Mouse (Mus musculus) right cerebral cortex, postnatal 4 days (tissue): ENCODE data around the gene Col4a3bp.
"Not testable (repeated sequence)": the region's sequence is repeated elsewhere in the genome, so short reads cannot be mapped to it uniquely, and the experiment has no call there.

Experiments
- DNase-seq: peaks from one replicate; pipeline ENCODE4 v3.0.0-alpha.2; 2022

Gene Col4a3bp

DNA sequence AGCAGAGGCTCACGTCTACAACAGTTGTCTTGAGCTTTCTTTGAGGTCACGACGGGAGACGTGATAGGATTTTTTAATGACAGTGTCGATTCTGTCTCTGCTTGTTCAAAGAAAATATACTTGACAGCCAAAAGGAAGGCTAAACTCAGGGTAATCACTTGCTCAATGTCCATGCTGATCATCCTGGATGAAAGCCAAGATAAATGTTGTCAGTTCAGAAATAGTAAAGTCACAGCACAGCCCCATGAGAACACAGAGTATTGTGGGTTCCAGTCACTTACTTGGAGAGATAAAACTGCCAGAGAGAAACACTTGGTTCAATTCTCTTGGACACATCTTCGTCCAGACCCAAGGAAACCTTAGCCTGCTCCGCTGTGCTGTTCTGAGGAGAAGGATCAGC, 116.5 kb downstream of the Col4a3bp start:
- DNase-seq: no peak

DNA sequence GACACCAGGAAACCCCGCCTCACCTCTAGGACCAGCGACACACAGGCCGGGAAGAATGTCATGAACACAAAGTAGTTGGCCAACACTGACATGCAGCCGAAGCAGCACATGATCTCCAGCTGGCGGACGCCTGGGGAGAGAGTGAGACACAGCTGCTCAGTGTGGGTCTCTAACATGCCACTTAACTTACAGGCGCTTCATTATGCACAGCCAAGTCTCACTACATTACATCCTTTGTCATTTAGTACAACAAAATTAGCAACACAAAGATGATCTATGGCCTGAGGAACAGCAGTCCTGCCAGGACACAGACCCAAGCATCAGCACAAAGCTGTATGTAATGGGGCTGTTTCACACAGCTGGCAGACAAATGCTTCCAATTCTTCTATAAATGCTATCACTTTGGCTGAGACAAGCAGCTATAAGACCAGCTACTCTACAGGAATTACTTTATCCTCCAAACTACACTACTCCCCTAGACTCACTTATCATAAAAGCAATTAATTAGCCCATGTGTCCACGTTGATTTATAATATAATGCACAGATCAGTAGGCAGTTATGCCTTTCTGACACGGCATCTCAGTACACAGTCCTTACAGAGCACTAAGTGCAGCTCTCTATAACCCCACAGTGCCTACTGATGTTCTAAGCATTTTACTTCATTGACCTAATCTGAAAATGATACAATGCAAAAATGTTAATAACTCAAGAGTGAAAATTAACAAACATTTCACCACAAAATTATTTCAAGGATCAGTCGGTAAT, 117.9 kb downstream of the Col4a3bp start:
- DNase-seq: no peak

DNA sequence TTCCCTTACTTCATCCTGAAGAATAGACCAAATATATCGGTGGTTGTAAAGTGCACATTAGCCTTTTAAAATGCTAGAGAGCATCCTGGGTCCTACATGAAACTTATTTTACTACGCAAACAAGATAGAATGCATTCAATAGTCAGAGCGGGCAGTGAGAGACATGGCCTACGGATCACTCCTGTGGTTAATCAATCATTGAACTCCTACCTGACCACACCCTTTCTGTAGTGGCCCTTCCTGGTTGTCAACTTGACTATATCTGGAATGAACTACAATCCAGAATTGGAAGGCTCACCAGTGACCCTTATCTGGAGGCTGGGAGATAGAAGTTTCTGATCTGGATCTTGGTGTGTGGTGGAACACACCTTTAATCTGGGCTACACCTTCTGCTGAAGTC, 120.7 kb downstream of the Col4a3bp start:
- DNase-seq: not testable (repeated sequence)

DNA sequence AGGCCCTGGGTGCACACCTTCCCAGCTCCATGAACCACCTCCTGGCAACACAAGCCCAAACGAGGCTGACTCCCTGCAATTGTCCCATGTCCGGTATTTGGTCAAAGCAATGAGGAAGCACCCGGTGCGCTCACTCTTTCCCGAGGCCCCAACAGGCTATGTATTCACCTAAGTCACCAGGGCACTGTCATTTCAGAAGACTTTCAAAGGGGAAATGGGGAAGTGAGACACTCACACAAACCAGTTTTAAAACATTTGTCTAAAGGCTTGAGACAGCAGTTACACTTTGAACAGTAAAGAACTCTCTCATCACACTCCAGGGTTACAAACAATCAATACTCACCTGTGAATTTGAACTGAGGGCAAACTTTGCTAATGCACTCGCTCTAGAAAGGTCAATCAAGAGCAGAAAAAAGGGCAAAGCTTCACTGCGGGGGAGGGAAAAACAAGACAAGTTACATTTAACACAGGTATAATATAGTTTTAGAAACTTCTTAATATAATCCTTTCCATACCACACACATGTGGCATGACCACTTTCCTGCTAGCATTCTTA, 122.1 kb downstream of the Col4a3bp start:
- DNase-seq: no peak

DNA sequence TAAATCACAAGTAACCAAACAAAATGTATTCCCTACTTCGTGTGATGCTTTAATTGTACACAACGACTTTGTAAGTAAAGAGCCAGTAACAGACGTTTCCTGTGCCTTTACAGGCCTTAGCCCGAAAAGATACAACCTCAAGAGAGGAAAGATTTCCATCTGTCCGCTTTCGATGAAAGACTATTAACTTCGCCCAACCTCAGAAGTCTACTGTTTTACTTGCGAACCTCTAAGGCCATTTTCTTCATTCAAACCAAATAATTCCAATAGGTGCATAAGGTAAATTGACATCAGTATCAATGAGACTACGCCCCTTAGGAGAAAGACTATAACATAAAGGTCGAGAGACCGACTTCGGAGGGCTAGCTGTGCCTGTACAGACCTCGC, 127.6 kb downstream of the Col4a3bp start:
- no peak for DNase-seq

DNA sequence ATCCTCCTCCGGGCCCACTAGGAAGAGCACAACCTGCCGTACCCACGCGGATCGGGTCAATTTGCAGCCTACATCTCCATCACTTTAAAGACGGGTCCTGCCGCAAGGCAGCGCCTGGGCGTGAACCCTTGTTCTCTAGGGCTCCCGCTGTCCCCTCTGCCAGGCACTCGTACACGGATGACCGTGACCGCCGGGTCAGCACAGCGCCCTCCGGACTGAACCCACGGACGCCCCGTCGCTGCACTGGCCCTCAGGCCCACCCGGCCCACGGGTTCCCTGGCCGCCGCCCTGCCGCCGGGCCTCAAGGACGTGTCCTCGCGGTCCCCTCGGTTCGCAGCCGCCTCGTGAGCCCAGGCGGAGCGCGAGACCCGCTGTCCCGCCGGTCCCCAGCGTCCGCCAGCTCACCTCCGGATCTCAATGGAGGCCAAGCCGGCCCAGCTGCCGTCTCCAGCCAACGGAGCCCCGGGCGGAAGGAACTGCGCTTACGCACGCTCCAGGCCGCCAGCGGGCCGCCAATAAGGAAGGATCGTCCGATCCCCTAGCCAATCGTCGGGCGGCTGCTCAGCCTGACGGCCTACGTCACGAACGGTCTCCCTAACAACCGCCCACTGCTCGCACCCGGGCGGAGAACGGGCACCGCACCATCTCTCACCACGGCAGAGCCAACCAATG, 128.1 kb downstream of the Col4a3bp start, which contains the start of gene Hmgcr:
Gene Hmgcr (minus strand): TSS at position 531 of the 672 bp plus-strand sequence.
- DNase-seq: peak; percentile 96

DNA sequence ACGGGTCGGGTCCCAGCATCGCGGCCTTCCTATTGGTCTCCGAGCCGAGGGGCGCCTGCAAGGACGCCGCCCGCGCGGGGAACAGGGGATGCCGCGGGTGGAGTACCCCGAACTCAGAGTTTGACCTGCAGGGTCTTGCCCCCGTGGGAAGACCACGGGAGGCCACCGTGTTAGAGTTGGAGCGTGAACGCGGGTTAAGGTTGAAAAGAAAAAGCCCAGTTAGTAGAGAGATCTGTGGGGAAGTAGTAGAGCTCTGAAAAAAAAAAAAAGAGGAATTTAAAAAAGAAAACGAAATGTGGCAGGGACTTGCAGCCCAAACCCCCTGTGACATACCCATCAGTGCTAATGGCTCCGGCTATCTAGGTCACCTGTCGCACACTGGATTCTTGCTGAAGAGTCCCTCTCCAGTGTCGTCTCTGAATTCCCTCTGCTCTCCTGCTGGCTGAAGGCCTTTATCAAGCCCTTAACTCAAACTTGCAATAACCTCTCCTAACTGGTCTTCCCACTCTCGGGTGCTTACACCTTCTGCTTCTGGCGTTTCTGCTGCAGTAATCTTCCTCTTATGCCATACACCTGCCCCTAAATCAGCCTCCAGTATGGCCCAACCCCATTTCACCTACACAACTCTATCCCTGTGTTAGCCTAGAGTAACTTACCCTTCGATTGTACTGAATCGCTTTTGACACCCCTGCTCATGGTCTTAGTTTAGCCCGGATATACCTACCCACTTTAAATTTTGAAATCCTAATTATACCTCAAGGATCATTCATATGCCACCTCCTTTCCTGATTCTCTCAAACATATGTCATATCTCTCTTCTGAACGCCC, 128.9 kb downstream of the Col4a3bp start:
- DNase-seq: no peak

DNA sequence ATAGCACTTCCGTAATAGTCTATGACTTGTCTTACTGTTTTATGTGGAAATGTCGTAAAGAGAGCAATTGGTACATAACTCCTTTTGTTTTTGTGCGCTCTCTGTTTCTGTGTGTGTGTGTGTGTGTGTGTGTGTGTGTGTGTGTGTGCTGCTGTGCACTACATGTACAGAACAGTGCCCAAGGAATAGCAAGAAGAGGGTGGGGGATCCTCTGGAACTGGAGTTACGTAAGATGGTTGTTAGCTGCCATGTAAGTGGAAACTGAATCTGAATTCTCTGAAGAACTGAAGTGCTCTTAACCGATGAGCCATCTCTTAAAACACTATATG, 129.5 kb downstream of the Col4a3bp start:
- DNase-seq: no peak

DNA sequence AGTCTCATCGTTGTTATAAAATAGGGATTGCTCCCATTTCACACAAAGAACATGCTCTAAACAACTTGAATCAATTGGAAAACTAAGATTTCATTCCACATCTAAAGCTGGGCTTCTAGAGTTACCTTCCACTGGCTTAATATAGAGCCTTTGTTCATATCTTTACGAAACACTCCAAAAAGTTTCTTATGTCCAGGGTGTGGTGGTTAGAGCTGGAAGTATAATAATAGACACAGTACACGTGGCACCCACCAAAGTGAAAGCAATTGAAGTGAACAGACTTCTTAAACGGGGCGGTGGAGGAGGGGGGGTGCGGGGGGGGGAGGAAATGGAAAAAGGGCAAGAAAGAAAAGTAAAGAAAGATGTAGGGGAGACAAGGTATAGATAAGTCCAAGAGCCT, 129.9 kb downstream of the Col4a3bp start:
- no peak for DNase-seq

DNA sequence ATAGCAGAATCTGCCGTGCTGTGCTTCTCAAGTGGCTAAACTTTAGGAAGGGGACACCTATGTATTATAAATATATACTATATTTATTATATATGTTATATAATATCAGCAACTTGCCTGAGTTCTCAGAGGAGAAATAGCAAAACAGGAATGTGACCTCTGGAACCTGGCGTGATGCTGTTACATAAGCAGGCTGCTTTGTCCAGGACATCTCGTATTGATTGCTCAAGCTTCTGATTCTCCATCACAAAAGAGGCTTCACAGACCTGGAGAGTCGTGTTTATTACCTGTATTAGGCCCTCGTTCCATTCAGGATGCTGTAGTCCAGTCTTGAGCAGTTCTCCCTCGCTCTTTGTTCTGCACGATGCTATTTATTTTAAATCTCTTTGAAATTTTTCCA, 131.4 kb downstream of the Col4a3bp start:
- no peak for DNase-seq

DNA sequence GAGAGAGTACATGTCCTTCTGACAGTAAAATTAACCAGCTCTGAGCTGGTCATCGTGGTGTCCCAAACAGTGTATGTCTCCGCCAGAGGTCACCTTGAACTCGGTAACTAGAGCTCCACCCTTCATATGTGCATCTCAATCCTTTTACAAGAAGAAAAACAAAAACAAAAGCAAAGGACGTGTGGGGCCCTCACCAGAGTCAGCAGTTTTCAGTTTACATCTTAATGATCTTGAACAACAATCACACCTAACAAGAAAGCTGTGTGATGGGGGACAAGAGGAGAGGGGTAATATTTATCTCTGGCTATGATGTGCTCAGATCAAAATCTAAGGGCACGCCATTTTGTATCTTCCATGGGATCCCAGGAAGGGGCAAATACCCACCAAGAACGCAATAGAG, 133.3 kb downstream of the Col4a3bp start:
- DNase-seq: no peak

DNA sequence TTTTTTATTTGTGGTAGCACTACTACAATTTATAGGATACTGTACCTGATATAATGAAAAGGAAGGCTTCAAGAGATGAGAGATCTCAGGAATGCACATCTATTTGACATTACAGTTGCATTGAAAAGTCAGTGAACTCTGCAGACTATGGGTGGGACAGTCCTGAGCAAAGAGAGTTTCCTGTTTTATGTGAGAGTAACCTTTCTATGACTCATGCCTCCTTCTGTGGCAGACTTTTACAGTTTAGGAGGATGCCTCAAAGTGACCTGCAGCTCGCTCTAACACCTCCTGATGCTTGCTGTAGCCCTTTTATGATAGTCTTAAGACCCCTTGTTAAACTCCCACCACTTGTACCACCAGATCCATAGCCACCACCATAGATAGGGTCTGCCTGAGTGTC, 134.7 kb downstream of the Col4a3bp start:
- no peak for DNase-seq

DNA sequence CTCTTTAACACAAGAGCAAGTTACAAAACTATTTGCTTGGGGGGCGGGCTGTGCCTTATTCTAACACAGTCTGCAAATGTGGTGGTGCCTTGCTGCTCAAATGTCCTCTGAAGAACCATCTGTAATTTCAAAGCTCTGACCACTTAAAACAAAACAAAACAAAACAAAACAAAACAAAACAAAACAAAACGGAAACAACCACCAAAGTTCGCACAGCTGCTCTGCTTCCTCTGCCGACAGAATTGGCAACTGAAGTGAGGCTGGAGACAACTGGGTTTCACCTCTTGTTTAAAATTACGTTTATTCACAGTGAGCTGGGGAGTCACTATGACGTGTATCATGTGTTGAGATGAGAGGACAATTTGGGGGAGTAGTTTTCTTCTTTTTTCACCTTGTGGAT, 136.2 kb downstream of the Col4a3bp start:
- no peak for DNase-seq

DNA sequence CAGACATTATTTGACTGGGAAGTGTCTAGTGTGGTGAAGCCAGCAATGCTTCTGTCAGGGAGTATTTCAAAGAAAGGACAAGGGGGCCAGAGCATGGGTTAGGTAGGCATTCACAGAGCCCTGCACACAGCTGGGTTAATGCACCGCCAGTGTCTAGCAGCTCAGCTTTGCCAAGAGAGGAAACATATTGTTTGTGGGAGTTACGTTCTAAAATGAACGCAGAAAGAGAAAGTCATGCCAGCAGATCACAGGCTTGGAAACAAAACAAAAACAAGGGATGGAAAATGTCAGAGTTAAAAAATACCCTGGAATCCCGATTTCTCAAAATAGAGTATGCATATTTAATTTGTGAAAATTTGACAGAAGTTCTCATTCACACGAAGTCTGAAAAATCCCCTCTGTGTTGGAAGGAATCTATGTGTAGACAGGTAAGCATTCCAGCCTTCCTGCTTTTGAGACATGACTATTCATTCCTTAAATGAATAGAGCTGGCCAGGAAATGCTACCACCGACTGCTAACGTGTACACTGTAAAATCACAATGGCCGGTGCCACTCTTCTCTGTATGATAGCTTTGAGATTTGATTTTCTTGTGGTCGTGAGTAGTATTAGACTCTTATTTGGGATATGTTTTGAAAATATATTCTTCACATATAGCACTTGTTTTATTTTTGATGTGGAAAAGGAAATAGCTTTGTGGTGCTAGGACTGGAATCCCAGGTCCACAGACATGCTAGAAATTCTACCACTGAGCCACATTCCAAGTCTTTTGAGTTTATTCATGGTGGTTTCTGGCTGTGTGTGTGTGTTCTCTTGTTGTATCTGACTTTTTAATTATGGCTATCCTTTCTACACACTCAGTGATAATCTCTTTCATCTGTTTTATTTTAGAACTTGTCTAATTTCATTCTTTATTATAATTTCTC, 138.0 kb downstream of the Col4a3bp start:
- no peak for DNase-seq

DNA sequence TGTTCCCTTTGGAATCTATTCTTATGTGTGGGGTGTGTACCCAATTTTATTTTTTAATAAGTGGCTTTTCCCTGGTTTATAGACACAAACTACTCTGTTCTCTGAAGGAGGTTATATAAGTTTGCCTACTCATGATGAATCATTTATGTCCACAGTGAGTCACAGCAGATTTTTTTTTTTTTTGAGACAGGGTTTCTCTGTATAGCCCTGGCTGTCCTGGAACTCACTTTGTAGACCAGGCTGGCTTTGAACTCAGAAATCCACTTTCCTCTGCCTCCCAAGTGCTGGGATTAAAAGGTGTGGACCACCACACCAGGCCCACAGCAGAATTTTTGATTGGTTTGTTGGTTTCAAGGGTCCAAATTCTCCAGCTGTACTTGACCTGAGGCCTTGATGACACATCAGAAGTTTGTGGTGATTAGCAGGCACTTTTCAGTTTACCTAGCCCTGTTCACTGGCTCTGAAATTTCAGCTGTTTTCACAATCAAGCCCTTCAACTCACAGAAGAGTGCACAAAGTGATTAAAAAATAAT, 138.7 kb downstream of the Col4a3bp start:
- no peak for DNase-seq

DNA sequence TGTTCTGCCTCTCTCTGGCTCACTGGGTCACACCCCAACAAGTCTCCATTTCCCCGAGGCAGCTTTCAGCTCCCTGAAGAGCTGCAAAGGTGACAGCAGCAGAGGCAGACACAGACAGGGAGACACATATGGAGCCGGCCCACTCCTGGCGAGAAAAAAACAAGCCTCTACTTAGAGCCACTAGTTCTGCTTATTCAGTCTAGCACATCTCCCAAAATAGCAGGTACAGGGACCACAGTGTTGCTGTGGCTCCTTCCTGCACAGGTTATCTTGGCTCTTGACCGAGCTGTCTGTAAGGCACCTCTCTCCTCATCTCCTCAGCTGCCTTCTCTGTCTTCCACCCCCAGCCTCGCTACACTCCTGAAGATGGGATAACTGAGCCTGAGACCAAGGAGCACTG, 142.4 kb downstream of the Col4a3bp start:
- no peak for DNase-seq

DNA sequence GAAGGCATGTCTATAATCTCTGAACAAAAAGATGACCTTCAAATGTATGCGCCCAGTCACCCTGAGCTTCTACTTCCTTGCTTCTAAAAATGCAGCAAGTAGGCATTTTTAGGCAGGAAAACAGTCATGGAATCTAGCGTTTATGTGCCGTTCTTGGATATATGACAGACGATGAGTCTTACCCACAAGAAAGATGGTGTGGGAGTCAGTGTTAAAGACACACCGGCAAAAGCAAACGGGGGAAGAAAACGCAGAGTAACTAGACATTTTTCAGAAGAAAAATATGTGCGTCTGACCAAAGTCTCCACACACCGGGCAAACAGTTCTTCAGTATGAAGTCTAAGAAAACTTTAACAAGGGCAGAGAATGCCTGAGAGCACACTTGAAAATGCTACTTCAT, 144.8 kb downstream of the Col4a3bp start:
- DNase-seq: no peak
